21 mouse cellular contexts compared by ENCODE assay signal in genomic region chr7:71043128-71043527, GRCm38 (mm10).
"Had no signal": no experiment of that assay in that cellular context is flagged by ENCODE, and none has a peak within 500 bp of the region (broad histone marks: within the 10 kb centered on the region; RNA-seq: fewer than 3 reads in every experiment).

No protein-coding gene starts in this region.

- DNase-seq: kidney, adult 11 months; kidney, adult 8-10 months; kidney, postnatal 14 days; layer of hippocampus, adult 9-11 months; liver, postnatal 0 days; lung, embryonic 14.5 days; retina, postnatal 1 day; right cerebral cortex, postnatal 25 days; spleen, adult 18-20 months; thymus, postnatal 25 days had no signal

- ATAC-seq: intestine, embryonic 15.5 days; liver, postnatal 0 days; lung, postnatal 0 days; midbrain, embryonic 13.5 days had no signal

- H3K9ac ChIP-seq: intestine, embryonic 15.5 days; limb, embryonic 12.5 days; limb, embryonic 15.5 days; liver, embryonic 14.5 days; liver, postnatal 0 days; lung, embryonic 14.5 days; midbrain, embryonic 13.5 days; neural tube, embryonic 13.5 days had no signal

- H3K27me3 ChIP-seq: intestine, embryonic 15.5 days; limb, embryonic 15.5 days; midbrain, embryonic 13.5 days; neural tube, embryonic 13.5 days had no signal

- H3K27ac ChIP-seq: intestine, embryonic 15.5 days; layer of hippocampus, adult 2 months; limb, embryonic 12.5 days; limb, embryonic 15.5 days; liver, embryonic 14.5 days; macrophage; midbrain, embryonic 13.5 days; neural tube, embryonic 13.5 days had no signal

- H3K4me1 ChIP-seq: intestine, embryonic 15.5 days had no signal

- H3K36me3 ChIP-seq: intestine, embryonic 15.5 days; limb, embryonic 12.5 days; limb, embryonic 15.5 days; midbrain, embryonic 13.5 days; neural tube, embryonic 13.5 days had no signal

- H3K4me2 ChIP-seq: intestine, embryonic 15.5 days; limb, embryonic 12.5 days; limb, embryonic 15.5 days; liver, embryonic 11.5 days; lung, embryonic 14.5 days; midbrain, embryonic 13.5 days; neural tube, embryonic 13.5 days had no signal

- H3K9me3 ChIP-seq: intestine, embryonic 15.5 days; limb, embryonic 12.5 days; limb, embryonic 15.5 days; midbrain, embryonic 13.5 days; neural tube, embryonic 13.5 days had no signal

- H3K4me3 ChIP-seq: intestine, embryonic 15.5 days; layer of hippocampus, adult 2 months; limb, embryonic 12.5 days; limb, embryonic 15.5 days; midbrain, embryonic 13.5 days; myocyte; neural tube, embryonic 13.5 days had no signal
